In genomic region chr10:84060492-84061218, GRCm38 (mm10) we compare ENCODE assay signal across 8 mouse cellular contexts.
DNase-seq lines count a peak whose midpoint lies in the region; ATAC-seq lines count a peak whose summit lies in the region.

No protein-coding gene starts in this region.

- H3K4me1 ChIP-seq in hindbrain, embryonic 14.5 days (replicated peaks; ENCODE audit: control insufficient read depth, insufficient read depth, low read length), result peaks cover 20% of the 10 kb centered on the region; the same call in 1 of the 2 replicates

- H3K27ac ChIP-seq in hindbrain, embryonic 14.5 days, result peak overlapping the region; percentile 47

- peak; percentile 81 for DNase-seq in adrenal gland, postnatal 10 days
- DNase-seq in cerebellum, postnatal 4 days (ENCODE audit: low spot score in 2 of 2), result peak; percentile 32 to 76
- DNase-seq in gastrocnemius, postnatal 10 days, result peak; percentile 80
- peak; percentile 59 for DNase-seq in hindbrain, embryonic 14.5 days (ENCODE audit: low spot score)
- DNase-seq in layer of hippocampus, postnatal 25 days (ENCODE audit: extremely low spot score in 1 of 2, low spot score in 1 of 2), result peak; percentile 31 to 50
- peak; percentile 94 for DNase-seq in lung, postnatal 10 days
- peak; percentile 68 for DNase-seq in retina, postnatal 1 day
- DNase-seq in T-cell, adult 2 months (ENCODE audit: low spot score), result no peak

- H3K4me2 ChIP-seq in hindbrain, embryonic 14.5 days (replicated peaks), result peak overlapping the region; percentile 25

- no peaks in the 10 kb centered on the region for H3K27me3 ChIP-seq in hindbrain, embryonic 14.5 days (ENCODE audit: control insufficient read depth, insufficient read depth, low read length)

- no peaks in the 10 kb centered on the region for H3K9me3 ChIP-seq in hindbrain, embryonic 14.5 days (ENCODE audit: control insufficient read depth, low read length)

- no peak overlapping the region for H3K9ac ChIP-seq in hindbrain, embryonic 14.5 days

- H3K36me3 ChIP-seq in hindbrain, embryonic 14.5 days (replicated peaks; ENCODE audit: control insufficient read depth, insufficient read depth), result no peaks in the 10 kb centered on the region

- WGBS in hindbrain, embryonic 14.5 days, result 5% methylated on average over 7 of the region's 7 CpGs

- no peak overlapping the region for H3K4me3 ChIP-seq in hindbrain, embryonic 14.5 days (replicated peaks; ENCODE audit: low read length)

- peak; percentile 77 for ATAC-seq in hindbrain, embryonic 14.5 days (ENCODE audit: low FRiP score)
